Mouse (Mus musculus): Measurements from ENCODE around the gene Fgfr2. TPM values are rescaled to one million over a fixed set of nuclear protein-coding genes. Genes with fewer than 3 reads are reported as not detected.

The Fgfr2 gene
- polyA plus RNA-seq, 1 experiment from 2014 or later: 11.2 TPM

- 10% methylated on average over 20 of the region's 20 CpGs for WGBS (ENCODE audit: insufficient replicate concordance)
- Histone ChIP-seq H3K9ac (replicated peaks) (peak overlapping the region; percentile 12; the same call in 1 of the 2 replicates), H3K4me2 (ENCODE audit: low read depth, low read length) (peak overlapping the region; percentile 68), H3K9me3 (ENCODE audit: low read length) (no peaks in the 10 kb centered on the region), H3K27ac (ENCODE audit: low read depth) (no peak overlapping the region), H3K36me3 (replicated peaks; ENCODE audit: insufficient read depth, low read length) (no peaks in the 10 kb centered on the region), H3K4me3 (ENCODE audit: low read depth, low read length) (peak overlapping the region; percentile 43), H3K4me1 (ENCODE audit: insufficient read depth) (peaks cover 19% of the 10 kb centered on the region), H3K27me3 (ENCODE audit: insufficient read depth, low read length) (peaks cover 7% of the 10 kb centered on the region; the same call in 1 of the 2 replicates)
- TF ChIP-seq CTCF (IDR thresholded peaks at IDR 0.05; ENCODE audit: low read depth) (no peak), EP300 (IDR thresholded peaks at IDR 0.05; ENCODE audit: low read depth) (no peak)
- DNase-seq: peak; percentile 70
- peak; percentile 56 for ATAC-seq
Observed at GRCm38 (mm10) chr7:133114847-133115470, 8.2 kb downstream of the Fgfr2 start.

- Histone ChIP-seq H3K4me2 (ENCODE audit: low read depth, low read length) (no peak overlapping the region), H3K4me1 (ENCODE audit: insufficient read depth) (peaks cover 25% of the 10 kb centered on the region)
Observed at GRCm38 (mm10) chr7:133113185-133113895, 9.8 kb downstream of the Fgfr2 start.

GRCm38 (mm10) chr7:133112351-133112831 is 10.8 kb downstream of the Fgfr2 start:
- H3K27ac ChIP-seq (ENCODE audit: low read depth): no peak overlapping the region
- H3K4me2 ChIP-seq (ENCODE audit: low read depth, low read length): no peak overlapping the region
- peak; percentile 60 for DNase-seq
- H3K4me3 ChIP-seq (ENCODE audit: low read depth, low read length): no peak overlapping the region
- no peaks in the 10 kb centered on the region for H3K9me3 ChIP-seq (ENCODE audit: low read length)
- ATAC-seq: peak; percentile 42; the same call in 1 of the 2 replicates
- no peaks in the 10 kb centered on the region for H3K36me3 ChIP-seq (replicated peaks; ENCODE audit: insufficient read depth, low read length)
- 0 out of 2 replicates have a peak, but pooled peaks cover 7% of the 10 kb centered on the region for H3K27me3 ChIP-seq (ENCODE audit: insufficient read depth, low read length)
- TF ChIP-seq CTCF (IDR thresholded peaks at IDR 0.05; ENCODE audit: low read depth) (no peak), EP300 (IDR thresholded peaks at IDR 0.05; ENCODE audit: low read depth) (no peak)
- peaks cover 25% of the 10 kb centered on the region for H3K4me1 ChIP-seq (ENCODE audit: insufficient read depth)
- WGBS (ENCODE audit: insufficient replicate concordance): 50% methylated on average over 6 of the region's 6 CpGs
- no peak overlapping the region for H3K9ac ChIP-seq (replicated peaks)

More at GRCm38 (mm10) chr7:133113185-133113895, 9.8 kb downstream of the Fgfr2 start:
- Histone ChIP-seq H3K4me3 (ENCODE audit: low read depth, low read length) (no peak overlapping the region), H3K27me3 (ENCODE audit: insufficient read depth, low read length) (0 out of 2 replicates have a peak, but pooled peaks cover 7% of the 10 kb centered on the region), H3K9me3 (ENCODE audit: low read length) (no peaks in the 10 kb centered on the region), H3K36me3 (replicated peaks; ENCODE audit: insufficient read depth, low read length) (no peaks in the 10 kb centered on the region), H3K27ac (ENCODE audit: low read depth) (no peak overlapping the region), H3K9ac (replicated peaks) (no peak overlapping the region)
- whole genome bisulfite sequencing (ENCODE audit: insufficient replicate concordance): 83% methylated on average over 8 of the region's 8 CpGs
- DNase-seq: no peak
- TF ChIP-seq CTCF (IDR thresholded peaks at IDR 0.05; ENCODE audit: low read depth) (no peak), EP300 (IDR thresholded peaks at IDR 0.05; ENCODE audit: low read depth) (no peak)
- no peak for ATAC-seq

- ATAC-seq: no peak
Observed at GRCm38 (mm10) chr7:133109442-133109841, 13.7 kb downstream of the Fgfr2 start.

GRCm38 (mm10) chr7:133108695-133109094 is 14.5 kb downstream of the Fgfr2 start:
- Histone ChIP-seq H3K4me2 (ENCODE audit: low read depth, low read length) (no peak overlapping the region), H3K9me3 (ENCODE audit: low read length) (no peaks in the 10 kb centered on the region), H3K27me3 (ENCODE audit: insufficient read depth, low read length) (no peaks in the 10 kb centered on the region), H3K4me3 (ENCODE audit: low read depth, low read length) (no peak overlapping the region), H3K4me1 (ENCODE audit: insufficient read depth) (peaks cover 16% of the 10 kb centered on the region), H3K36me3 (replicated peaks; ENCODE audit: insufficient read depth, low read length) (no peaks in the 10 kb centered on the region), H3K9ac (replicated peaks) (no peak overlapping the region), H3K27ac (ENCODE audit: low read depth) (no peak overlapping the region)
- ATAC-seq (no peak), DNase-seq (no peak)
- WGBS (ENCODE audit: insufficient replicate concordance): 74% methylated on average over 2 of the region's 2 CpGs
- TF ChIP-seq CTCF (IDR thresholded peaks at IDR 0.05; ENCODE audit: low read depth): no peak

More at GRCm38 (mm10) chr7:133109442-133109841, 13.7 kb downstream of the Fgfr2 start:
- Histone ChIP-seq H3K9me3 (ENCODE audit: low read length) (no peaks in the 10 kb centered on the region), H3K36me3 (replicated peaks; ENCODE audit: insufficient read depth, low read length) (no peaks in the 10 kb centered on the region), H3K27me3 (ENCODE audit: insufficient read depth, low read length) (0 out of 2 replicates have a peak, but pooled peaks cover 1% of the 10 kb centered on the region), H3K4me1 (ENCODE audit: insufficient read depth) (peaks cover 16% of the 10 kb centered on the region), H3K4me2 (ENCODE audit: low read depth, low read length) (no peak overlapping the region), H3K4me3 (ENCODE audit: low read depth, low read length) (no peak overlapping the region), H3K27ac (ENCODE audit: low read depth) (no peak overlapping the region), H3K9ac (replicated peaks) (no peak overlapping the region)
- TF ChIP-seq CTCF (IDR thresholded peaks at IDR 0.05; ENCODE audit: low read depth) (no peak), EP300 (IDR thresholded peaks at IDR 0.05; ENCODE audit: low read depth) (no peak)
- WGBS (ENCODE audit: insufficient replicate concordance): 90% methylated on average over 4 of the region's 4 CpGs
- DNase-seq: no peak

GRCm38 (mm10) chr7:133102578-133102977 is 20.6 kb downstream of the Fgfr2 start:
- H3K36me3 ChIP-seq (replicated peaks; ENCODE audit: insufficient read depth, low read length): no peaks in the 10 kb centered on the region
- DNase-seq: no peak
- TF ChIP-seq EP300 (IDR thresholded peaks at IDR 0.05; ENCODE audit: low read depth): no peak
- no peak for TF ChIP-seq CTCF (IDR thresholded peaks at IDR 0.05; ENCODE audit: low read depth)
- no peaks in the 10 kb centered on the region for H3K9me3 ChIP-seq (ENCODE audit: low read length)
- H3K4me2 ChIP-seq (ENCODE audit: low read depth, low read length): no peak overlapping the region
- no peaks in the 10 kb centered on the region for H3K27me3 ChIP-seq (ENCODE audit: insufficient read depth, low read length)
- no peak overlapping the region for H3K27ac ChIP-seq (ENCODE audit: low read depth)
- H3K4me3 ChIP-seq (ENCODE audit: low read depth, low read length): no peak overlapping the region
- no peak for ATAC-seq
- no peaks in the 10 kb centered on the region for H3K4me1 ChIP-seq (ENCODE audit: insufficient read depth)
- WGBS (ENCODE audit: insufficient replicate concordance): 85% methylated on average over 3 of the region's 3 CpGs
- no peak overlapping the region for H3K9ac ChIP-seq (replicated peaks)

All from liver, postnatal 0 days (tissue).